Mouse (Mus musculus) erythroblast, embryonic 14.5 days (primary cell): ENCODE measurements around the gene Gzme. TPM values are rescaled to one million over a fixed set of nuclear protein-coding genes. Genes with fewer than 3 reads are reported as not detected.

Source experiments
- H3K27me3 ChIP-seq: 2 replicates; pipeline ENCODE4 v1.6.1; 2012; ENCODE audit warnings: inconsistent platforms; ENCODE audit not compliant: control insufficient read depth
- H3K36me3 ChIP-seq: 2 replicates; pipeline ENCODE4 v1.6.1; 2012; ENCODE audit warnings: mild to moderate bottlenecking, inconsistent platforms; ENCODE audit not compliant: control insufficient read depth
- H3K4me1 ChIP-seq: 2 replicates; pipeline ENCODE4 v1.6.1; 2012; ENCODE audit warnings: inconsistent platforms; ENCODE audit not compliant: control insufficient read depth
- H3K4me3 ChIP-seq: replicated peaks from 2 replicates; pipeline ENCODE3; 2012; ENCODE audit warnings: moderate library complexity, mild to moderate bottlenecking, inconsistent platforms
- H3K9me3 ChIP-seq: 2 replicates; pipeline ENCODE4 v1.6.1; 2012; ENCODE audit warnings: low read length, inconsistent platforms, mixed read lengths; ENCODE audit not compliant: control insufficient read depth
- GATA1 ChIP-seq: IDR thresholded peaks from 2 replicates; pipeline ENCODE4 v1.6.1; 2012; ENCODE audit warnings: low read length, inconsistent platforms, mixed read lengths
- TAL1 ChIP-seq: IDR thresholded peaks from 3 replicates; pipeline ENCODE4 v1.6.1; 2012; ENCODE audit warnings: low read length, inconsistent platforms, mixed read lengths
- polyA plus RNA-seq: library from polyadenylated mRNA; stranded (reverse); fragments of >175 nt; gene quantifications from 2 replicates; pipeline ENCODE4 v1.2.3, GENCODE M21; 2012

Gzme gene
- polyA plus RNA-seq, 1 experiment: not detected

- Histone ChIP-seq H3K36me3 (no peaks in the 10 kb centered on the region), H3K27me3 (no peaks in the 10 kb centered on the region), H3K9me3 (no peaks in the 10 kb centered on the region), H3K4me1 (no peaks in the 10 kb centered on the region), H3K4me3 (no peak overlapping the region)
- TF ChIP-seq TAL1: no peak
- no peak for TF ChIP-seq GATA1
These were observed 14.8 kb downstream of the Gzme start for GRCm38 (mm10) chr14:56105447-56106180.

- no peaks in the 10 kb centered on the region for H3K4me1 ChIP-seq
- no peaks in the 10 kb centered on the region for H3K36me3 ChIP-seq
- no peak overlapping the region for H3K4me3 ChIP-seq
- H3K27me3 ChIP-seq: no peaks in the 10 kb centered on the region
- H3K9me3 ChIP-seq: no peaks in the 10 kb centered on the region
- TF ChIP-seq TAL1 (no peak), GATA1 (no peak)
These were observed 15.4 kb downstream of the Gzme start for GRCm38 (mm10) chr14:56105016-56105415.

GRCm38 (mm10) chr14:56103452-56103851 lies 17.0 kb downstream of the Gzme start:
- Histone ChIP-seq H3K4me1 (no peaks in the 10 kb centered on the region), H3K4me3 (no peak overlapping the region), H3K27me3 (no peaks in the 10 kb centered on the region), H3K36me3 (no peaks in the 10 kb centered on the region), H3K9me3 (no peaks in the 10 kb centered on the region)
- TF ChIP-seq TAL1 (no peak), GATA1 (no peak)

- Histone ChIP-seq H3K27me3 (no peaks in the 10 kb centered on the region), H3K4me3 (no peak within 1 kb of the TSS), H3K9me3 (no peaks in the 10 kb centered on the region), H3K36me3 (no peaks in the 10 kb centered on the region), H3K4me1 (no peaks in the 10 kb centered on the region)
- TF ChIP-seq TAL1 (no peak), GATA1 (no peak)
These were observed 18.0 kb downstream of the Gzme start, which contains the start of gene Ctsg for GRCm38 (mm10) chr14:56102386-56102785. TSS of gene Ctsg (minus strand) at chr14:56102574.

GRCm38 (mm10) chr14:56098940-56099339 lies 21.5 kb downstream of the Gzme start:
- Histone ChIP-seq H3K4me3 (no peak overlapping the region), H3K4me1 (no peaks in the 10 kb centered on the region), H3K9me3 (no peaks in the 10 kb centered on the region), H3K36me3 (no peaks in the 10 kb centered on the region), H3K27me3 (no peaks in the 10 kb centered on the region)
- TF ChIP-seq TAL1 (no peak), GATA1 (no peak)

- no peaks in the 10 kb centered on the region for H3K27me3 ChIP-seq
- H3K9me3 ChIP-seq: no peaks in the 10 kb centered on the region
- TF ChIP-seq GATA1 (no peak), TAL1 (no peak)
- no peak overlapping the region for H3K4me3 ChIP-seq
- no peaks in the 10 kb centered on the region for H3K36me3 ChIP-seq
- no peaks in the 10 kb centered on the region for H3K4me1 ChIP-seq
These were observed 22.8 kb downstream of the Gzme start for GRCm38 (mm10) chr14:56097597-56097996.

GRCm38 (mm10) chr14:56093353-56093752 lies 27.1 kb downstream of the Gzme start:
- H3K27me3 ChIP-seq: no peaks in the 10 kb centered on the region
- no peak for TF ChIP-seq TAL1
- no peak for TF ChIP-seq GATA1

GRCm38 (mm10) chr14:56086711-56087110 lies 33.7 kb downstream of the Gzme start:
- TF ChIP-seq TAL1: no peak
- no peak for TF ChIP-seq GATA1
- H3K9me3 ChIP-seq: no peaks in the 10 kb centered on the region
- no peak overlapping the region for H3K4me3 ChIP-seq
- H3K27me3 ChIP-seq: no peaks in the 10 kb centered on the region
- H3K36me3 ChIP-seq: no peaks in the 10 kb centered on the region
- H3K4me1 ChIP-seq: no peaks in the 10 kb centered on the region

More at GRCm38 (mm10) chr14:56093353-56093752, 27.1 kb downstream of the Gzme start:
- Histone ChIP-seq H3K4me3 (no peak overlapping the region), H3K4me1 (no peaks in the 10 kb centered on the region), H3K9me3 (no peaks in the 10 kb centered on the region), H3K36me3 (no peaks in the 10 kb centered on the region)

- no peaks in the 10 kb centered on the region for H3K36me3 ChIP-seq
- H3K9me3 ChIP-seq: no peaks in the 10 kb centered on the region
- H3K4me3 ChIP-seq: no peak within 1 kb of the TSS
- H3K27me3 ChIP-seq: no peaks in the 10 kb centered on the region
- no peak for TF ChIP-seq GATA1
- TF ChIP-seq TAL1: no peak
- H3K4me1 ChIP-seq: no peaks in the 10 kb centered on the region
These were observed 35.3 kb downstream of the Gzme start, which contains the start of gene Mcpt8 for GRCm38 (mm10) chr14:56085167-56085566. TSS of gene Mcpt8 (minus strand) at chr14:56085273.

GRCm38 (mm10) chr14:56082016-56082415 lies 38.4 kb downstream of the Gzme start:
- Histone ChIP-seq H3K36me3 (no peaks in the 10 kb centered on the region), H3K27me3 (no peaks in the 10 kb centered on the region), H3K4me1 (no peaks in the 10 kb centered on the region), H3K9me3 (no peaks in the 10 kb centered on the region), H3K4me3 (no peak overlapping the region)
- TF ChIP-seq TAL1 (no peak), GATA1 (no peak)

Other genes with a start within 250 kb of the Gzme start
- gene Cbln3, start 236.2 kb downstream of the Gzme start, polyA plus RNA-seq: 0.01 TPM in 1 of 2 replicates, not detected in the other
- 1.3 and 1.9 TPM in 2 replicates for gene Khnyn, start 235.7 kb downstream of the Gzme start, polyA plus RNA-seq
- 0.18 and 0.20 TPM in 2 replicates for gene Sdr39u1, start 220.3 kb downstream of the Gzme start, polyA plus RNA-seq
- gene Cma1, start 175.9 kb downstream of the Gzme start, polyA plus RNA-seq: not detected in 2 replicates
- gene Cma2, start 169.6 kb downstream of the Gzme start, polyA plus RNA-seq: not detected in 2 replicates
- gene Mcpt1, start 102.7 kb downstream of the Gzme start, polyA plus RNA-seq: not detected in 2 replicates
- gene Mcpt9, start 90.1 kb downstream of the Gzme start, polyA plus RNA-seq: not detected in 2 replicates
- gene Mcpt2, start 78.6 kb downstream of the Gzme start, polyA plus RNA-seq: not detected in 2 replicates
- gene Mcpt4, start 58.3 kb downstream of the Gzme start, polyA plus RNA-seq: not detected in 2 replicates
- 0.31 and 0.52 TPM in 2 replicates for gene Mcpt8, start 35.4 kb downstream of the Gzme start, polyA plus RNA-seq
- gene Ctsg, start 18.1 kb downstream of the Gzme start, polyA plus RNA-seq: 0.31 and 0.42 TPM in 2 replicates
- not detected in 2 replicates for gene Gzmd, start 12.0 kb upstream of the Gzme start, polyA plus RNA-seq
- not detected in 2 replicates for gene Gzmg, start 39.0 kb upstream of the Gzme start, polyA plus RNA-seq
- gene Gzmn, start 54.0 kb upstream of the Gzme start, polyA plus RNA-seq: not detected in 2 replicates
- not detected in 2 replicates for gene Gzmf, start 90.8 kb upstream of the Gzme start, polyA plus RNA-seq
- gene Gzmc, start 114.0 kb upstream of the Gzme start, polyA plus RNA-seq: not detected in 2 replicates
- gene Gzmb, start 141.6 kb upstream of the Gzme start, polyA plus RNA-seq: not detected in 2 replicates
- not detected in 2 replicates for gene Atp12a, start 244.4 kb upstream of the Gzme start, polyA plus RNA-seq